Mouse (Mus musculus): Measurements from ENCODE around the gene Erc2.

- TF ChIP-seq EP300 (IDR thresholded peaks at IDR 0.05; ENCODE audit: low read depth) (no peak), CTCF (IDR thresholded peaks at IDR 0.05; ENCODE audit: low read depth) (no peak)
Observed at GRCm38 (mm10) chr14:28288926-28289325, 666.7 kb downstream of the Erc2 start.

Data from liver, embryonic 14.5 days (tissue).